Mouse (Mus musculus): ENCODE results near the gene Igdcc4. TPM values are rescaled to one million over a fixed set of nuclear protein-coding genes. Genes with fewer than 3 reads are reported as not detected.
"Not testable (repeated sequence)": the region's sequence is repeated elsewhere in the genome, so short reads cannot be mapped to it uniquely, and the experiment has no call there.

Gene Igdcc4
- total RNA-seq (2021): 10 to 100 TPM; 37.7 to 44.7 TPM
- long read RNA-seq, full-length matches to known transcripts: 2 of 13 reads
- long read RNA-seq, partial matches to known transcripts: 1 of 13 reads
- long read RNA-seq, other reads (novel, unspliced or antisense): 10 of 13 reads

- peak; percentile 50 to 67 for DNase-seq (ENCODE audit: low spot score in 2 of 2)
These were observed at the start of gene Igdcc4 for GRCm38 (mm10) chr9:65100991-65101685. Igdcc4 (plus strand) TSS chr9:65101486.

- no peak for DNase-seq (ENCODE audit: low spot score in 2 of 2)
These were observed 37.0 kb upstream of the Igdcc4 start for GRCm38 (mm10) chr9:65064251-65064650.

- DNase-seq (ENCODE audit: low spot score in 2 of 2): no peak
These were observed 30.7 kb upstream of the Igdcc4 start for GRCm38 (mm10) chr9:65070587-65070986.

- DNase-seq (ENCODE audit: low spot score in 2 of 2): no peak
These were observed 27.7 kb upstream of the Igdcc4 start for GRCm38 (mm10) chr9:65073555-65073954.

GRCm38 (mm10) chr9:65074251-65074650 lies 27.0 kb upstream of the Igdcc4 start:
- no peak for DNase-seq (ENCODE audit: low spot score in 2 of 2)

GRCm38 (mm10) chr9:65074855-65075493 lies 26.3 kb upstream of the Igdcc4 start:
- DNase-seq (ENCODE audit: low spot score in 2 of 2): no peak

- no peak for DNase-seq (ENCODE audit: low spot score in 2 of 2)
These were observed 23.8 kb upstream of the Igdcc4 start for GRCm38 (mm10) chr9:65077536-65077935.

- not testable (repeated sequence) for DNase-seq (ENCODE audit: low spot score in 2 of 2)
These were observed 21.1 kb upstream of the Igdcc4 start for GRCm38 (mm10) chr9:65080141-65080540.

GRCm38 (mm10) chr9:65083075-65083765 lies 18.1 kb upstream of the Igdcc4 start:
- no peak for DNase-seq (ENCODE audit: low spot score in 2 of 2)

- no peak for DNase-seq (ENCODE audit: low spot score in 2 of 2)
These were observed 17.0 kb upstream of the Igdcc4 start for GRCm38 (mm10) chr9:65084198-65084807.

- DNase-seq (ENCODE audit: low spot score in 2 of 2): no peak
These were observed 16.0 kb upstream of the Igdcc4 start for GRCm38 (mm10) chr9:65085270-65085669.

GRCm38 (mm10) chr9:65086801-65087200 lies 14.5 kb upstream of the Igdcc4 start:
- no peak for DNase-seq (ENCODE audit: low spot score in 2 of 2)

GRCm38 (mm10) chr9:65087490-65087889 lies 13.8 kb upstream of the Igdcc4 start:
- DNase-seq (ENCODE audit: low spot score in 2 of 2): peak in 1 of 2 experiments; percentile 37

GRCm38 (mm10) chr9:65094237-65094636 lies 7.0 kb upstream of the Igdcc4 start:
- peak; percentile 48 to 60 for DNase-seq (ENCODE audit: low spot score in 2 of 2)

GRCm38 (mm10) chr9:65101686-65102376 lies 545 bp downstream of the Igdcc4 start:
- DNase-seq (ENCODE audit: low spot score in 2 of 2): peak; percentile 63 to 71

GRCm38 (mm10) chr9:65102377-65103172 lies 1.3 kb downstream of the Igdcc4 start:
- peak; percentile 55 to 59 for DNase-seq (ENCODE audit: low spot score in 2 of 2)

GRCm38 (mm10) chr9:65103173-65103752 lies 2.0 kb downstream of the Igdcc4 start:
- no peak for DNase-seq (ENCODE audit: low spot score in 2 of 2)

- DNase-seq (ENCODE audit: low spot score in 2 of 2): no peak
These were observed 5.5 kb downstream of the Igdcc4 start for GRCm38 (mm10) chr9:65106821-65107220.

- no peak for DNase-seq (ENCODE audit: low spot score in 2 of 2)
These were observed 6.6 kb downstream of the Igdcc4 start for GRCm38 (mm10) chr9:65107893-65108292.
